Mouse (Mus musculus) erythroblast, embryonic 14.5 days (primary cell): ENCODE data around the gene Usf1.

Experiments
- GATA1 ChIP-seq: IDR thresholded peaks from 2 replicates; pipeline ENCODE4 v1.6.1; 2012; ENCODE audit warnings: low read length, inconsistent platforms, mixed read lengths
- TAL1 ChIP-seq: IDR thresholded peaks from 3 replicates; pipeline ENCODE4 v1.6.1; 2012; ENCODE audit warnings: low read length, inconsistent platforms, mixed read lengths

DNA sequence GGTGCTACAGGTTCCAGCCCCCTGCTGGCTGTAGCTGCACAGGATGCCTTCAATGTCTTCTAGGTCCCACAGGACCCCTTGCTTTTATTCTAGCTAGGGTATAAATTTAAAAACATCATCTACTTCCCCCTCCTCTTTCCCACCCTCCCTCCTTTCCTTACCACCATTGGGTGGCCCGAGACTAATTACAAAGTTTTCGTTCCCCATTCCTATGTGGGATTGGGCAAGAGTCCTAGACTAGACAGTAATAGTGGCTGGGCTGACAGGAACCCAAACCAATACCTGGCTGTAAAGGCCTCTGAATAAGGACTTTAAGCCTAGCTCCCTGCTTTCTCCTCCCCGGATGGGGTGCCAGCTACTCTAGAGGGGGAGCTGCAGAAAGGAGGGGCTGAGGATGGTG, 52.0 kb downstream of the Usf1 start:
- TF ChIP-seq GATA1, result no peak
- no peak for TF ChIP-seq TAL1
